Mouse (Mus musculus) ES-Bruce4 (cell line): ENCODE data around the gene Cep78.

ENCODE experiments used
- CTCF ChIP-seq: IDR thresholded peaks from one replicate; pipeline ENCODE4 v1.8.1; 2011; ENCODE audit warnings: low read depth, low read length
- POLR2A ChIP-seq: IDR thresholded peaks from one replicate; pipeline ENCODE4 v1.8.1; 2011; ENCODE audit warnings: low read length; ENCODE audit not compliant: insufficient read depth

GRCm38 (mm10) chr19:15962313-15962712 lies 22.5 kb downstream of the Cep78 start:
- TF ChIP-seq CTCF (no peak), POLR2A (no peak)
